Mouse (Mus musculus): ENCODE data around the gene Mycbpap.

The Mycbpap gene

GRCm38 (mm10) chr11:94533171-94533570 lies 11.6 kb upstream of the Mycbpap start:
- DNase-seq (ENCODE audit: low read depth, low spot score), result no peak

- DNase-seq (ENCODE audit: low read depth, low spot score), result no peak
These were observed 7.3 kb upstream of the Mycbpap start for GRCm38 (mm10) chr11:94528879-94529278.

- no peak for DNase-seq (ENCODE audit: low read depth, low spot score)
These were observed 4.8 kb upstream of the Mycbpap start for GRCm38 (mm10) chr11:94526171-94526879.

- no peak for DNase-seq (ENCODE audit: low read depth, low spot score)
These were observed 8.1 kb downstream of the Mycbpap start for GRCm38 (mm10) chr11:94513452-94513851.

GRCm38 (mm10) chr11:94508976-94509375 lies 12.6 kb downstream of the Mycbpap start:
- no peak for DNase-seq (ENCODE audit: low read depth, low spot score)

- no peak for DNase-seq (ENCODE audit: low read depth, low spot score)
These were observed 20.1 kb downstream of the Mycbpap start for GRCm38 (mm10) chr11:94501482-94501881.

GRCm38 (mm10) chr11:94500362-94500761 lies 21.2 kb downstream of the Mycbpap start:
- DNase-seq (ENCODE audit: low read depth, low spot score), result no peak

GRCm38 (mm10) chr11:94499661-94500152 lies 21.8 kb downstream of the Mycbpap start, which contains the start of gene Epn3:
Epn3 (minus strand) TSS chr11:94499974.
- no peak for DNase-seq (ENCODE audit: low read depth, low spot score)

GRCm38 (mm10) chr11:94499035-94499434 lies 22.5 kb downstream of the Mycbpap start:
- DNase-seq (ENCODE audit: low read depth, low spot score), result no peak

- DNase-seq (ENCODE audit: low read depth, low spot score), result no peak
These were observed 23.2 kb downstream of the Mycbpap start for GRCm38 (mm10) chr11:94498093-94498996.

GRCm38 (mm10) chr11:94495415-94495814 lies 26.1 kb downstream of the Mycbpap start:
- DNase-seq (ENCODE audit: low read depth, low spot score), result no peak

GRCm38 (mm10) chr11:94491749-94492099 lies 29.8 kb downstream of the Mycbpap start:
- no peak for DNase-seq (ENCODE audit: low read depth, low spot score)

- no peak for DNase-seq (ENCODE audit: low read depth, low spot score)
These were observed 30.4 kb downstream of the Mycbpap start for GRCm38 (mm10) chr11:94491035-94491748.

- no peak for DNase-seq (ENCODE audit: low read depth, low spot score)
These were observed 31.8 kb downstream of the Mycbpap start for GRCm38 (mm10) chr11:94489745-94490144.

- DNase-seq (ENCODE audit: low read depth, low spot score), result no peak
These were observed 32.6 kb downstream of the Mycbpap start for GRCm38 (mm10) chr11:94488767-94489533.

GRCm38 (mm10) chr11:94486001-94486400 lies 35.5 kb downstream of the Mycbpap start, which contains the start of gene Spata20:
Spata20 (minus strand) TSS chr11:94486179.
- no peak for DNase-seq (ENCODE audit: low read depth, low spot score)

- no peak for DNase-seq (ENCODE audit: low read depth, low spot score)
These were observed 36.3 kb downstream of the Mycbpap start for GRCm38 (mm10) chr11:94485223-94485622.

- no peak for DNase-seq (ENCODE audit: low read depth, low spot score)
These were observed 36.9 kb downstream of the Mycbpap start for GRCm38 (mm10) chr11:94484636-94485035.

GRCm38 (mm10) chr11:94483921-94484320 lies 37.6 kb downstream of the Mycbpap start:
- no peak for DNase-seq (ENCODE audit: low read depth, low spot score)

- no peak for DNase-seq (ENCODE audit: low read depth, low spot score)
These were observed 38.1 kb downstream of the Mycbpap start for GRCm38 (mm10) chr11:94483436-94483835.

- DNase-seq (ENCODE audit: low read depth, low spot score), result no peak
These were observed 38.8 kb downstream of the Mycbpap start for GRCm38 (mm10) chr11:94482738-94483137.
